Mouse (Mus musculus): ENCODE results near the gene Usp21. TPM values are rescaled to one million over a fixed set of nuclear protein-coding genes. Genes with fewer than 3 reads are reported as not detected.
"Not testable (repeated sequence)": the region's sequence is repeated elsewhere in the genome, so short reads cannot be mapped to it uniquely, and the experiment has no call there.

Gene Usp21
- polyA plus RNA-seq, 1 experiment, result 76.6 TPM

- TF ChIP-seq POLR2A (IDR thresholded peaks at IDR 0.05; ENCODE audit: borderline replicate concordance, insufficient read depth, low read length) (no peak), CTCF (IDR thresholded peaks at IDR 0.05; ENCODE audit: borderline replicate concordance, insufficient read depth, low read depth, low read length) (no peak)
- DNase-seq, result no peak
- WGBS, result 79% methylated on average over 1 of the region's 1 CpGs
Observed at GRCm38 (mm10) chr1:171322012-171322411, 34.2 kb upstream of the Usp21 start.

GRCm38 (mm10) chr1:171321415-171321814 is 33.6 kb upstream of the Usp21 start:
- Histone ChIP-seq H3K4me1 (ENCODE audit: control insufficient read depth, insufficient read depth, low read length) (peaks cover 6% of the 10 kb centered on the region), H3K27me3 (ENCODE audit: control insufficient read depth, insufficient read depth, low read length) (no peaks in the 10 kb centered on the region), H3K4me3 (replicated peaks; ENCODE audit: insufficient read depth, low read depth, low read length) (no peak overlapping the region), H3K27ac (ENCODE audit: insufficient read depth, low read length) (no peak overlapping the region)
- DNase-seq, result no peak
- TF ChIP-seq POLR2A (IDR thresholded peaks at IDR 0.05; ENCODE audit: borderline replicate concordance, insufficient read depth, low read length), result no peak
- TF ChIP-seq CTCF (IDR thresholded peaks at IDR 0.05; ENCODE audit: borderline replicate concordance, insufficient read depth, low read depth, low read length), result no peak

More at GRCm38 (mm10) chr1:171322012-171322411, 34.2 kb upstream of the Usp21 start:
- Histone ChIP-seq H3K4me3 (replicated peaks; ENCODE audit: insufficient read depth, low read depth, low read length) (no peak overlapping the region), H3K4me1 (ENCODE audit: control insufficient read depth, insufficient read depth, low read length) (peaks cover 6% of the 10 kb centered on the region), H3K27me3 (ENCODE audit: control insufficient read depth, insufficient read depth, low read length) (no peaks in the 10 kb centered on the region), H3K27ac (ENCODE audit: insufficient read depth, low read length) (no peak overlapping the region)

- Histone ChIP-seq H3K4me1 (ENCODE audit: control insufficient read depth, insufficient read depth, low read length) (peaks cover 3% of the 10 kb centered on the region; the same call in 1 of the 2 replicates), H3K27me3 (ENCODE audit: control insufficient read depth, insufficient read depth, low read length) (no peaks in the 10 kb centered on the region), H3K4me3 (replicated peaks; ENCODE audit: insufficient read depth, low read depth, low read length) (peak overlapping the region; percentile 55), H3K27ac (ENCODE audit: insufficient read depth, low read length) (no peak overlapping the region)
- WGBS, result 3% methylated on average over 5 of the region's 5 CpGs
- peak; percentile 82 to 89 for DNase-seq
- TF ChIP-seq POLR2A (IDR thresholded peaks at IDR 0.05; ENCODE audit: borderline replicate concordance, insufficient read depth, low read length) (no peak), CTCF (IDR thresholded peaks at IDR 0.05; ENCODE audit: borderline replicate concordance, insufficient read depth, low read depth, low read length) (no peak)
Observed at GRCm38 (mm10) chr1:171320151-171320550, 32.4 kb upstream of the Usp21 start.

- Histone ChIP-seq H3K4me3 (replicated peaks; ENCODE audit: insufficient read depth, low read depth, low read length) (peak overlapping the region; percentile 55), H3K4me1 (ENCODE audit: control insufficient read depth, insufficient read depth, low read length) (peaks cover 3% of the 10 kb centered on the region; the same call in 1 of the 2 replicates), H3K27ac (ENCODE audit: insufficient read depth, low read length) (no peak overlapping the region), H3K27me3 (ENCODE audit: control insufficient read depth, insufficient read depth, low read length) (no peaks in the 10 kb centered on the region)
- 18% methylated on average over 7 of the region's 7 CpGs for WGBS
- TF ChIP-seq POLR2A (IDR thresholded peaks at IDR 0.05; ENCODE audit: borderline replicate concordance, insufficient read depth, low read length), result peak; percentile 22; the same call in 1 of the 2 replicates
- TF ChIP-seq CTCF (IDR thresholded peaks at IDR 0.05; ENCODE audit: borderline replicate concordance, insufficient read depth, low read depth, low read length), result no peak
- DNase-seq, result peak in 1 of 2 experiments; percentile 48
Observed at GRCm38 (mm10) chr1:171319748-171320147, 32.0 kb upstream of the Usp21 start.

GRCm38 (mm10) chr1:171309321-171309720 is 21.5 kb upstream of the Usp21 start:
- no peaks in the 10 kb centered on the region for H3K27me3 ChIP-seq (ENCODE audit: control insufficient read depth, insufficient read depth, low read length)
- no peak overlapping the region for H3K27ac ChIP-seq (ENCODE audit: insufficient read depth, low read length)
- WGBS, result 58% methylated on average over 2 of the region's 2 CpGs
- no peak for DNase-seq
- no peaks in the 10 kb centered on the region for H3K4me1 ChIP-seq (ENCODE audit: control insufficient read depth, insufficient read depth, low read length)
- no peak overlapping the region for H3K4me3 ChIP-seq (replicated peaks; ENCODE audit: insufficient read depth, low read depth, low read length)
- TF ChIP-seq CTCF (IDR thresholded peaks at IDR 0.05; ENCODE audit: borderline replicate concordance, insufficient read depth, low read depth, low read length), result no peak
- no peak for TF ChIP-seq POLR2A (IDR thresholded peaks at IDR 0.05; ENCODE audit: borderline replicate concordance, insufficient read depth, low read length)

GRCm38 (mm10) chr1:171306157-171306556 is 18.4 kb upstream of the Usp21 start:
- not testable (repeated sequence) for H3K4me3 ChIP-seq (replicated peaks; ENCODE audit: insufficient read depth, low read depth, low read length); H3K27ac ChIP-seq (ENCODE audit: insufficient read depth, low read length); H3K4me1 ChIP-seq (ENCODE audit: control insufficient read depth, insufficient read depth, low read length); DNase-seq; H3K27me3 ChIP-seq (ENCODE audit: control insufficient read depth, insufficient read depth, low read length)
- WGBS, result 61% methylated on average over 5 of the region's 5 CpGs

GRCm38 (mm10) chr1:171298226-171298625 is 10.4 kb upstream of the Usp21 start:
- Histone ChIP-seq H3K4me3 (replicated peaks; ENCODE audit: insufficient read depth, low read depth, low read length) (no peak overlapping the region), H3K4me1 (ENCODE audit: control insufficient read depth, insufficient read depth, low read length) (no peaks in the 10 kb centered on the region), H3K27ac (ENCODE audit: insufficient read depth, low read length) (no peak overlapping the region), H3K27me3 (ENCODE audit: control insufficient read depth, insufficient read depth, low read length) (no peaks in the 10 kb centered on the region)
- DNase-seq, result peak; percentile 27 to 66
- TF ChIP-seq CTCF (IDR thresholded peaks at IDR 0.05; ENCODE audit: borderline replicate concordance, insufficient read depth, low read depth, low read length) (no peak), POLR2A (IDR thresholded peaks at IDR 0.05; ENCODE audit: borderline replicate concordance, insufficient read depth, low read length) (no peak)
- 32% methylated on average over 3 of the region's 3 CpGs for WGBS

- H3K4me3 ChIP-seq (replicated peaks; ENCODE audit: insufficient read depth, low read depth, low read length), result peak overlapping the region; percentile 94
- H3K27me3 ChIP-seq (ENCODE audit: control insufficient read depth, insufficient read depth, low read length), result no peaks in the 10 kb centered on the region
- 11% methylated on average over 3 of the region's 3 CpGs for WGBS
- H3K4me1 ChIP-seq (ENCODE audit: control insufficient read depth, insufficient read depth, low read length), result no peaks in the 10 kb centered on the region
- peak overlapping the region; percentile 97; the same call in 1 of the 2 replicates for H3K27ac ChIP-seq (ENCODE audit: insufficient read depth, low read length)
- no peak for DNase-seq
- TF ChIP-seq POLR2A (IDR thresholded peaks at IDR 0.05; ENCODE audit: borderline replicate concordance, insufficient read depth, low read length) (no peak), CTCF (IDR thresholded peaks at IDR 0.05; ENCODE audit: borderline replicate concordance, insufficient read depth, low read depth, low read length) (no peak)
Observed at GRCm38 (mm10) chr1:171295063-171295402, 7.2 kb upstream of the Usp21 start.

Data from cerebellum, adult 2 months (tissue).